28 mouse cellular contexts compared by ENCODE assay signal in the genomic region with DNA sequence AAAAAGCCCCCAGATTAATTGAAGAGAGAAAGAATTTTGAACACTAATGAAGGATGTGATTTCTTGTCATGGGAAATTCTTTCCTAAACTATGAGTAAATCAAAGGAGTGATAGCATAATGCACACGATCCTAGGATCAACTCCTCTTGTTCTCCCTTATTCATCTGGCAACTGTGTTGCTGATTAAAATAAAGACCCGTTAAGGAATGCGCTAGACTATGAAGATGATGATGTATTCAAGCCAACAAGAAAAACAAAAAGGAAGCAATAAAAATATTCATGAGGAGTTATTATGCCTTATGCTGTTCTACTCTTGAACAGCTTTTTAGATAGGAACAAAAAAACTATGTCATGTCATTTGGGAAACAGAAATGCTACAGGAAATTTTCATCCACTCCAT.
"Had no signal": no experiment of that assay in that cellular context is flagged by ENCODE, and none has a peak within 500 bp of the region (broad histone marks: within the 10 kb centered on the region; RNA-seq: fewer than 3 reads in every experiment).

No protein-coding gene starts in this region.

- H3K27me3 ChIP-seq: heart, embryonic 12.5 days; hindbrain, embryonic 12.5 days; intestine, embryonic 15.5 days; limb, embryonic 12.5 days; liver, embryonic 13.5 days; liver, embryonic 15.5 days had no signal

- H3K4me1 ChIP-seq: heart, embryonic 10.5 days; heart, embryonic 12.5 days; hindbrain, embryonic 10.5 days; hindbrain, embryonic 12.5 days; intestine, embryonic 15.5 days; limb, embryonic 10.5 days; limb, embryonic 12.5 days; liver, embryonic 13.5 days; liver, embryonic 15.5 days had no signal

- DNase-seq: gastrocnemius, adult 2 months; gastrocnemius, postnatal 10 days; gastrocnemius, postnatal 25 days; heart, adult 18-20 months; heart, postnatal 10 days; heart, postnatal 4 days; kidney, adult 18-20 months; kidney, adult 8-10 months; kidney, postnatal 10 days; kidney, postnatal 25 days; kidney, postnatal 4 days; liver; liver, embryonic 13.5 days had no signal

- H3K36me3 ChIP-seq: heart, embryonic 10.5 days; heart, embryonic 12.5 days; hindbrain, embryonic 10.5 days; hindbrain, embryonic 12.5 days; intestine, embryonic 15.5 days; limb, embryonic 10.5 days; limb, embryonic 12.5 days; liver, embryonic 13.5 days; liver, embryonic 15.5 days had no signal

- H3K4me2 ChIP-seq: heart, embryonic 12.5 days; hindbrain, embryonic 12.5 days; hindbrain, embryonic 14.5 days; intestine, embryonic 15.5 days; limb, embryonic 12.5 days; liver, embryonic 11.5 days; liver, embryonic 13.5 days; liver, embryonic 15.5 days had no signal

- H3K9ac ChIP-seq: heart, embryonic 12.5 days; hindbrain, embryonic 12.5 days; hindbrain, embryonic 14.5 days; intestine, embryonic 15.5 days; limb, embryonic 12.5 days; liver, embryonic 13.5 days; liver, embryonic 15.5 days had no signal

- H3K9me3 ChIP-seq: heart, embryonic 10.5 days; heart, embryonic 12.5 days; hindbrain, embryonic 10.5 days; hindbrain, embryonic 12.5 days; intestine, embryonic 15.5 days; limb, embryonic 10.5 days; limb, embryonic 12.5 days; liver, embryonic 13.5 days; liver, embryonic 15.5 days had no signal

- H3K27ac ChIP-seq: gastrocnemius, adult 2 months; heart, embryonic 10.5 days; hindbrain, embryonic 10.5 days; hindbrain, embryonic 12.5 days; hindbrain, embryonic 14.5 days; intestine, embryonic 15.5 days; layer of hippocampus, adult 2 months; left cerebral cortex, adult 2 months; limb, embryonic 10.5 days; limb, embryonic 12.5 days; liver, embryonic 13.5 days; liver, embryonic 15.5 days had no signal

- H3K4me3 ChIP-seq: gastrocnemius, adult 2 months; heart, embryonic 10.5 days; heart, embryonic 12.5 days; hindbrain, embryonic 10.5 days; hindbrain, embryonic 12.5 days; intestine, embryonic 15.5 days; layer of hippocampus, adult 2 months; left cerebral cortex, adult 2 months; limb, embryonic 10.5 days; limb, embryonic 12.5 days; liver, embryonic 13.5 days; liver, embryonic 15.5 days had no signal

- ATAC-seq: hindbrain, embryonic 16.5 days; inflammation-experienced regulatory T-cells, adult 6 months; intestine, embryonic 15.5 days; intestine, postnatal 0 days had no signal
